Mouse (Mus musculus) stomach, embryonic 14.5 days (tissue): ENCODE results near the gene Irgq. TPM values are rescaled to one million over a fixed set of nuclear protein-coding genes. Genes with fewer than 3 reads are reported as not detected.

ENCODE experiments used
- ATAC-seq: fragments of 200-750 bp; cut with Nextera tagmentation; 2 replicates; pipeline ENCODE4 v1.8.0; 2017; ENCODE audit warnings: low read depth, moderate TSS enrichment; ENCODE audit not compliant: insufficient number of reproducible peaks, insufficient read depth, low FRiP score
- H3K27ac ChIP-seq: fragments of 300-500 bp; sonication (generic); 2 replicates; pipeline ENCODE4 v1.5.1; 2014; ENCODE audit warnings: mild to moderate bottlenecking, low read length, moderate library complexity, mixed read lengths
- H3K27me3 ChIP-seq: fragments of 300-500 bp; sonication (generic); 2 replicates; pipeline ENCODE4 v1.6.1; 2014; ENCODE audit warnings: low read length, control low read depth, mixed read lengths; ENCODE audit not compliant: control insufficient read depth, insufficient read depth
- H3K36me3 ChIP-seq: fragments of 300-500 bp; sonication (generic); 2 replicates; pipeline ENCODE4 v1.6.1; 2014; ENCODE audit warnings: mild to moderate bottlenecking, control low read depth, low read length, moderate library complexity, mixed read lengths; ENCODE audit not compliant: control insufficient read depth, insufficient read depth
- H3K4me1 ChIP-seq: fragments of 300-500 bp; sonication (generic); 2 replicates; pipeline ENCODE4 v1.6.1; 2014; ENCODE audit warnings: low read length, control low read depth, mixed read lengths; ENCODE audit not compliant: control insufficient read depth, insufficient read depth
- H3K4me2 ChIP-seq: fragments of 300-500 bp; sonication (generic); replicated peaks from 2 replicates; pipeline ENCODE4 v1.6.1; 2014; ENCODE audit warnings: low read depth, low read length, control low read depth
- H3K4me3 ChIP-seq: fragments of 300-500 bp; sonication (generic); 2 replicates; pipeline ENCODE4 v1.5.1; 2014; ENCODE audit warnings: low read depth, low read length, control low read depth
- H3K9ac ChIP-seq: fragments of 300-500 bp; sonication (generic); replicated peaks from 2 replicates; pipeline ENCODE4 v1.6.1; 2014; ENCODE audit warnings: low read depth, mild to moderate bottlenecking, control low read depth, low read length, moderate library complexity, mixed read lengths
- H3K9me3 ChIP-seq: fragments of 300-500 bp; sonication (generic); 2 replicates; pipeline ENCODE4 v1.6.1; 2016; ENCODE audit warnings: low read depth, low read length, control low read depth; ENCODE audit not compliant: control insufficient read depth
- WGBS: fragments of 180-500 bp; shearing (Covaris S2); extraction: QIAGEN DNeasy Blood & Tissue Kit; methylation state at CpG from one replicate; pipeline ENCODE4 v1.1.7; 2014; 5-methylcytosine and 5-hydroxymethylcytosine counted together
- polyA plus RNA-seq: library from polyadenylated mRNA; unstranded; fragments of >200 nt; fragmentation: Nextera tagmentation; extraction: Ambion mirVana; gene quantifications from 2 replicates; pipeline ENCODE4 v1.2.1, GENCODE M21; 2014

The Irgq gene
- polyA plus RNA-seq, 1 experiment from 2014 or later: 8.9 TPM

DNA sequence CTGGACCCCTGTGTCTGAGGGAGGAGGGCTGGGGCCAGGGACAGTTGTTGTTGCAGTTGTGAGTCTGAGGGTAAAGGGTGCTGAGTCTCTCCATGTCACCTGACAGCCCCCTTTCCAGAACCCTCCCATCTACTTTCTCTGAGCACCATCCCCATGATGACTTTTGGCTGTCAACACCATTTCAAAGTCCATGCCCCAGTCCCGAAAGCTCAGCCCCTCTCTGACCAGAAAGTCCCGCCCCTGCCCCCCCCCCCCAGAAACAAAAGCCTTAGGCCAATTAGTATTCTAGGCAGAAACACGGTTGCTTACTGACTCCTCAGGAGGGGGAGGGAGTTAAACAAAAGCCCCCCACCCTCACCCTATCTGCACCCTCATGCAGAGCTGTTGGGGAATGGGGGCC is 43.1 kb upstream of the Irgq start:
- Histone ChIP-seq H3K27ac (no peak overlapping the region), H3K36me3 (no peaks in the 10 kb centered on the region), H3K9ac (no peak overlapping the region), H3K4me1 (no peaks in the 10 kb centered on the region), H3K4me2 (no peak overlapping the region), H3K4me3 (no peak overlapping the region), H3K9me3 (no peaks in the 10 kb centered on the region), H3K27me3 (no peaks in the 10 kb centered on the region)
- WGBS: 37% methylated on average over 3 of the region's 3 CpGs
- ATAC-seq: no peak

- Histone ChIP-seq H3K9me3 (no peaks in the 10 kb centered on the region), H3K4me2 (no peak overlapping the region), H3K27ac (no peak overlapping the region), H3K36me3 (no peaks in the 10 kb centered on the region), H3K4me1 (no peaks in the 10 kb centered on the region), H3K4me3 (no peak overlapping the region), H3K9ac (no peak overlapping the region), H3K27me3 (no peaks in the 10 kb centered on the region)
- ATAC-seq: no peak
- WGBS: 82% methylated on average over 8 of the region's 8 CpGs
These were observed 42.2 kb upstream of the Irgq start for GRCm38 (mm10) chr7:24488303-24488702.

DNA sequence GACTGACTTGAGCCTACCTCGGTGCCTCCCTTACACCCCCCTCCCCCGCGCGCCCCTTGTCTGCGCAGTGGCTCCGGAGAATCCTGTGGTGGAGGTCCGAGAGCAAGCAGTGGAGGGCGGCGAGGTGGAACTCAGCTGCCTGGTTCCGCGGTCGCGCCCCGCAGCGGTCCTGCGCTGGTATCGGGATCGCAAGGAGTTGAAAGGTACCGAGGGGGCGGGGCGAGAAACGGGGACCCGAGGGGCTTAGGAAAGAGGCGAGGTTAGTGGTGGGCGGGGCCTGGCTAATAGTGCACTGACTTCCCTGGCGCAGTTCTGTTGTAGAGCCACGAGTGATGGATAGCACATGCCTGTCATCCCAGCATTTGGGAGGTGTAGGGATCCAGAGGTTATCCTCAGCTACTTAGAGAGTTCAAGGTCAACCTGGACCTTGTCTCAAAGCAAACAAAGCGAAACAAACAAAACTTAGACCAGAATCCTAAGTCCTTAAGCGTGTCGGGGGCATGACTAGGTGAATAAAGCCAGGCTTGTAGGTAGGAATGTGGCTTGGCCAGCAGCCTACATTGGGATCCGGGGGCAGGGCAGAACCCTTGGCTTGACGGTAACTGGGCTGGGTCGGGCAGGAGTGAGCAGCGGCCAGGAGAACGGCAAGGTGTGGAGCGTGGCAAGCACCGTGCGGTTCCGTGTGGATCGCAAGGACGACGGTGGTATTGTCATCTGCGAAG is 30.5 kb upstream of the Irgq start:
- Histone ChIP-seq H3K4me3 (peak overlapping the region; percentile 29), H3K36me3 (no peaks in the 10 kb centered on the region), H3K4me1 (peaks cover 15% of the 10 kb centered on the region; the same call in 1 of the 2 replicates), H3K4me2 (peak overlapping the region; percentile 55), H3K27ac (no peak overlapping the region), H3K9me3 (peaks cover 3% of the 10 kb centered on the region; the same call in 1 of the 2 replicates), H3K27me3 (0 out of 2 replicates have a peak, but pooled peaks cover 7% of the 10 kb centered on the region), H3K9ac (0 out of 2 replicates have a peak overlapping the region, but pooled peaks have one; percentile 14)
- ATAC-seq: peak; percentile 59; the same call in 1 of the 2 replicates
- WGBS: 10% methylated on average over 43 of the region's 43 CpGs

- ATAC-seq: no peak
- Histone ChIP-seq H3K9ac (no peak overlapping the region), H3K4me3 (no peak overlapping the region), H3K27ac (no peak overlapping the region), H3K4me1 (peaks cover 20% of the 10 kb centered on the region; the same call in 1 of the 2 replicates), H3K27me3 (0 out of 2 replicates have a peak, but pooled peaks cover 7% of the 10 kb centered on the region), H3K9me3 (peaks cover 3% of the 10 kb centered on the region; the same call in 1 of the 2 replicates), H3K4me2 (no peak overlapping the region), H3K36me3 (no peaks in the 10 kb centered on the region)
- WGBS: 39% methylated on average over 7 of the region's 7 CpGs
These were observed 29.6 kb upstream of the Irgq start for GRCm38 (mm10) chr7:24500929-24501328.

GRCm38 (mm10) chr7:24501492-24501891 is 29.0 kb upstream of the Irgq start:
- Histone ChIP-seq H3K36me3 (no peaks in the 10 kb centered on the region), H3K9ac (no peak overlapping the region), H3K27me3 (0 out of 2 replicates have a peak, but pooled peaks cover 7% of the 10 kb centered on the region), H3K4me3 (no peak overlapping the region), H3K4me1 (peaks cover 20% of the 10 kb centered on the region; the same call in 1 of the 2 replicates), H3K9me3 (peaks cover 3% of the 10 kb centered on the region; the same call in 1 of the 2 replicates), H3K27ac (no peak overlapping the region), H3K4me2 (no peak overlapping the region)
- no peak for ATAC-seq
- 50% methylated on average over 21 of the region's 21 CpGs for WGBS

DNA sequence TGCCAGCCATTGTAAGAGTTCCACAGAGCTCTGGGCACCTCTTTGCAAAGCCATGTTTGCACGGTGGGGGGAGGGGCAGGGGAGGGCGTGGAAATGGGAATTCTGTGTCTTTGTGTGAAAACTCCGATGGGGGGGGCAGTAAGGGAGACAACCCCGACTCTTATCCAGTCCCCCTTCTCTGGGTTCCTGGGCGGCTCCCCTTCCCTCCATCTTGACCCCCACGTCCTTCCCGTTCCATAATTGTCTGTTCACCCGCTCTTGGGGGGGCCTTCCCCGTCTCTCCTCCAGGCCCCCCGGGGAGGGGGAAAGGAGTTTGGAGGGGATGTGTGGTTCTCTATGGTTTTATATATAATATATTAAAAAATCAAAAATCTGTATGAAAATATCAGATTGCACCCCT is 26.5 kb upstream of the Irgq start:
- H3K27me3 ChIP-seq: 0 out of 2 replicates have a peak, but pooled peaks cover 7% of the 10 kb centered on the region
- H3K27ac ChIP-seq: no peak overlapping the region
- peak overlapping the region; percentile 12; the same call in 1 of the 2 replicates for H3K4me2 ChIP-seq
- 20% methylated on average over 10 of the region's 10 CpGs for WGBS
- peaks cover 26% of the 10 kb centered on the region; the same call in 1 of the 2 replicates for H3K4me1 ChIP-seq
- H3K9me3 ChIP-seq: peaks cover 3% of the 10 kb centered on the region; the same call in 1 of the 2 replicates
- H3K9ac ChIP-seq: no peak overlapping the region
- no peak for ATAC-seq
- no peaks in the 10 kb centered on the region for H3K36me3 ChIP-seq
- H3K4me3 ChIP-seq: no peak overlapping the region

- Histone ChIP-seq H3K27ac (no peak overlapping the region), H3K9me3 (peaks cover 3% of the 10 kb centered on the region; the same call in 1 of the 2 replicates), H3K27me3 (0 out of 2 replicates have a peak, but pooled peaks cover 2% of the 10 kb centered on the region), H3K4me2 (no peak overlapping the region), H3K4me3 (no peak overlapping the region), H3K4me1 (peaks cover 22% of the 10 kb centered on the region; the same call in 1 of the 2 replicates), H3K9ac (no peak overlapping the region), H3K36me3 (no peaks in the 10 kb centered on the region)
- no peak for ATAC-seq
- 17% methylated on average over 4 of the region's 4 CpGs for WGBS
These were observed 25.6 kb upstream of the Irgq start for GRCm38 (mm10) chr7:24504868-24505267.

GRCm38 (mm10) chr7:24505447-24506064 is 24.9 kb upstream of the Irgq start:
- peak overlapping the region; percentile 59 for H3K4me2 ChIP-seq
- H3K27ac ChIP-seq: no peak overlapping the region
- WGBS: 28% methylated on average over 15 of the region's 15 CpGs
- no peak overlapping the region for H3K9ac ChIP-seq
- H3K9me3 ChIP-seq: peaks cover 3% of the 10 kb centered on the region; the same call in 1 of the 2 replicates
- peaks cover 22% of the 10 kb centered on the region; the same call in 1 of the 2 replicates for H3K4me1 ChIP-seq
- H3K27me3 ChIP-seq: no peaks in the 10 kb centered on the region
- no peaks in the 10 kb centered on the region for H3K36me3 ChIP-seq
- ATAC-seq: no peak
- H3K4me3 ChIP-seq: peak overlapping the region; percentile 79; the same call in 1 of the 2 replicates
